Mouse (Mus musculus): ENCODE measurements around the gene Pgf.
A peak's percentile ranks its signal among the peaks of the same experiment; 100 is the strongest.

DNA sequence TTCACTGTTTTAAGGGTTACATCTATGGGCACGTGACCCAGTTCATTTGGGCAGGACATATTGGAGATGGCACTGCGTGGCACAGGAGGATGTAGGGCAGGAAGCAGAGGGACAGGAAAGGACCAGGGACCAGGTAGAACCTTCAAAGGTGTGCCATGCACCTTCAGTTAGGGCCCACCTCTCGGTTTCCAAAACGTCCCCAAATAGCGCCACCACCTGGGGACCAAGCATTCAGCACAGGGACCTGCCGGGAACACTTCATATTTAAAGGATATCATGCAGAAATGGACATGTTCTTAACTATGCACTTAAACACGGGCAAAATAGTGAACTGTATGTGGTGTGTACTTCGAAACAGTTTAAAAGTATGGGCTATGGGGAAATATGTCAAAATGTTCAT is 26.5 kb upstream of the Pgf start:
- TF ChIP-seq EP300 (IDR thresholded peaks at IDR 0.05; ENCODE audit: insufficient read depth, low read depth, low read length) (no peak), CTCF (IDR thresholded peaks at IDR 0.05; ENCODE audit: low read depth, low read length) (peak; percentile 49), POLR2A (IDR thresholded peaks at IDR 0.05; ENCODE audit: insufficient read depth, low read length) (no peak)

Measured in ES-Bruce4 (cell line).